Mouse (Mus musculus): ENCODE data around the gene Slc22a3.

DNA sequence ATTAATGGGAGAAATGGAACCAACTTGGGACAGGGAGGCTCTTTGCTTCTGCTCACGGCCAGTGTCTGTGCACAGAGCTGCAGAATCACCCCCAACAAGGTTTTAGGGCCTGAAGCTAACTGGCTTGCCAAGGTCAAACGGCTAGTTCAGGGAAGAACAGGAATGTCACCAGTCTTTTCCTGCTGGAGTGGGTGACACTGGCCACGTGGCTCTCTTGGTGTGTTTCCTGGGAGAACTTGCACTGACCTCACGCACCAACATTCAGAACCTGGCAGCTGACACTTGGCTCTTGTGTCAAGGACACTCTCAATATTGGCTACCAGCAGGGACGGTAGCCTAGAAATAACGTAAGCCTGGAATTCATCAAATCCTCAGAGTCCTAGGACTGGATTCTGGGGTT, 22.6 kb upstream of the Slc22a3 start:
- TF ChIP-seq CTCF (IDR thresholded peaks at IDR 0.05; ENCODE audit: low read depth) (no peak), EP300 (IDR thresholded peaks at IDR 0.05; ENCODE audit: low read depth) (no peak)

Data from heart, postnatal 0 days (tissue).